Mouse (Mus musculus): ENCODE measurements at regions not wholly inside any gene's neighbourhood (a gene's known extent, or its start where the extent isn't known, plus 50 kb on each side); places are given as distances from the start of the nearest gene placed in this dataset.
A peak's percentile ranks its signal among the peaks of the same experiment; 100 is the strongest.

DNA sequence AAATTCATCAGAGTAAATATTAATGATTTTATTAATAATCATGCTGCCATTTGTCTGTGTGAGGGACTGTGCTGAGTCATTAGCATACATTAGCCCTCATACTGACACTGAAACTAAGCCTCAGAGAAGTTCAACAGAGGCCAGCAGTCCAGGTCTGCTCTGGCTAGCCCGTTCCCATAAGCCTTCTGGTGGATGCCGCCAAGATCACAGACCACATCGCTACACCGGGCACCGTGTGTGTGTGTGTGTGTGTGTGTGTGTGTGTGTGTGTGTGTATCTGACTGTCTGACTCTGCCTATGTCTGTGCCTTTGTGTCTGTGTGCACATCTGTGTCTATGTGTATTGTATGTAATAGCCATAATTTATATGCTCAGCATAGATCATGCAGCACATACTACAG is 106.0 kb downstream of the Rpl14 start:
- no peak for DNase-seq

DNA sequence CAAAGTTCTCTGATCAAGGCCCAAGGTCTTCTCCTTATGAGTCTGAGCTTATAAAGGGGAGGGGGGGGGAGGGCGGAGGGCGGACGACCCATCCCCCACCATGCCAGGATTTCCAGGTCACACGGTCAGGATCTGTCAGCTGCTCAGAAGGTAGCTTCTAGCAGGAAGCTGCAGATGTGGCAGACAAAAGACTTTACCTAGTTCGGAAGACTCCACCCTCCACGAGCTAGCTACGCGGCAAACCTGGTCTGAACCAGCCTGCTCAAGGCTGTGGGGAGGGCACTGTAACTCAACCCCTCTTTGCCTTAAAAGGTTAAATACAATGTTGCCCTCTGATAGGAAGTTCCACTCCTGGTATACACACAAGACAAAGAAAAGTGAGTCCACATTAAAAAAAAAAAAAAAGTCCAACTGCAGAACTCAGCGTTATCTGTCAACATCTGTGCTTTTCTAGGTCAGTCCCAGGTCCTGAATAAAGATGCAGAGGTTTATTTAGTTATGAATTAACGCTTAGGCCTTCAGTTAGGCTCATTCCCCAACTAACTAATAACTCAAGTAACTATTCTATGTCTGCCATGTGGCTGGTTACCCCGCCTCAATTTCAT is 108.7 kb downstream of the Rpl14 start:
- DNase-seq, result no peak

DNA sequence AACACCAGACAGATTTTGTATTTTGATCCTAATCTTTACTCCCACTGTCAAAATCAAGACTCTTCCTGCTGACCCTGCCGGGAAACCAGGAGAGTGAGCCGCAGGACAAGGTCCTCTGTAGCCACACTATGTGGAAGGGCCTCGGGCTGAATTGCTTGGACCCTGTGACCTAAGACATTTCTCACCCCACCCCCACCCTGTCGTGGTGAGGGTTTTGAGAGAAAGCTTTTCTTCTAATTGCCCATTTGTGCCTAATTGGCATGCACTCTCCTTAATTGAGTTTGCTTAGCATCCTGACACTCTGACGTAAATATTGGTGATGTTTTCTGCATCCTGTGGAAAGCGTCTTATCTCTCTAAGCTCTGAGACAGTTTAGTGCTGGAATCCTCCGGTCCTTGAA is 110.2 kb downstream of the Rpl14 start:
- no peak for DNase-seq

DNA sequence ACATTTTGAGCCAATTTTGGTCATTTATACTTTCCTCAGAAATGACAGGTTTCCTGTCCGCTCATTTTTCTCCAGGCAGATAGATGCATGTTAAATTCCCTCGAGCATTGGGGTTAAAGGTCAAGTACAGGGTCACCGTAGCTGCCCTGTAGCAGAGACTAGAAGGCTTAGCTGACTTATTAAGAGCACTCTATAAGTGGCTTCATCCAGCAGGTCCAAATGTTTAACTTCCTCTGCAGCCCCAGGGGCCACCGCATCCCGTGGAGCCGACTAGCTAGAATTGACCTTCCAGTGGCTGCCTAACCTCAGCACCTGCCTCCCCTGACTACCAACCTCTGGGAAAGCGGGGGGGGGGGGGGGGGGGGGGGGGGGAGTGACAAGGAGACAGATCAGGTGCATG is 114.7 kb downstream of the Rpl14 start:
- DNase-seq, result no peak

DNA sequence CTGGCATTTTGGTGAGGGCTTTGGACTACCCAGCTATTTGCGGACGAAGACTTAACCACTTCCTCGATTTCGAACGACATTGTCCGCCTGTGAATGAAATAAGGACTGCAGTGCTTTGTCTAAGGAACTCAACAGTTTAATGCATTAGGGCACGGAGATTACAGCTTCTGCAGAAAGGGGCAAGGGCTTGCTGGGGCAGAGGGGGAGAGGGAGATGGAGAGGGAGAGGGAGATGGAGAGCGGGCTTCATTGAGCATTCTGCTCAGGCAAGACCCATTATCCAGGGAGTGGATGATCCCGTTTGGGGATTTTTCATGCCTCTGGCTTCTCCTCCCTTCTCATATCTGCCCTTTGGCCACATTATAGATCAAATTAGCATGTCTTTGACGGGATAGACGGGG is 117.8 kb downstream of the Rpl14 start:
- no peak for DNase-seq

DNA sequence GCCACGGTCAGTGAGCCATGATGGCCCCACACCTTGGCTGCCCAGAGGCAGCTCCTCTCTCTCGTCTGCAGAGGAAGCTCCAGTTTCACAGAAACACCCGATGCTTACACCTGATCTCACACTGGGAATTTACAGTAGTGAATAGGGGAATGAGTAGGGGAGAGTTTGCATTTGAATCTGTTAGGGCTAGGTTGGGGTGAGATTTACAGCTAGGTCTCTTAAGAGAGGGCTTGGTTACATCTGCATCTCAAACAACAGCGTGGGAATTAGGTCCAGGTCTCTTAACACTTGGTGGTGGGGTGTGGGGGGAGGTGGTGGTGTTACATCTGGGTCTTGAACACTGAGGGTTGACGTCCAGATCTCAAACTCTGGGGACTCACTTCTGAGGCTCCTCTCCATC is 119.3 kb downstream of the Rpl14 start:
- DNase-seq, result peak in 1 of 2 experiments; percentile 26

DNA sequence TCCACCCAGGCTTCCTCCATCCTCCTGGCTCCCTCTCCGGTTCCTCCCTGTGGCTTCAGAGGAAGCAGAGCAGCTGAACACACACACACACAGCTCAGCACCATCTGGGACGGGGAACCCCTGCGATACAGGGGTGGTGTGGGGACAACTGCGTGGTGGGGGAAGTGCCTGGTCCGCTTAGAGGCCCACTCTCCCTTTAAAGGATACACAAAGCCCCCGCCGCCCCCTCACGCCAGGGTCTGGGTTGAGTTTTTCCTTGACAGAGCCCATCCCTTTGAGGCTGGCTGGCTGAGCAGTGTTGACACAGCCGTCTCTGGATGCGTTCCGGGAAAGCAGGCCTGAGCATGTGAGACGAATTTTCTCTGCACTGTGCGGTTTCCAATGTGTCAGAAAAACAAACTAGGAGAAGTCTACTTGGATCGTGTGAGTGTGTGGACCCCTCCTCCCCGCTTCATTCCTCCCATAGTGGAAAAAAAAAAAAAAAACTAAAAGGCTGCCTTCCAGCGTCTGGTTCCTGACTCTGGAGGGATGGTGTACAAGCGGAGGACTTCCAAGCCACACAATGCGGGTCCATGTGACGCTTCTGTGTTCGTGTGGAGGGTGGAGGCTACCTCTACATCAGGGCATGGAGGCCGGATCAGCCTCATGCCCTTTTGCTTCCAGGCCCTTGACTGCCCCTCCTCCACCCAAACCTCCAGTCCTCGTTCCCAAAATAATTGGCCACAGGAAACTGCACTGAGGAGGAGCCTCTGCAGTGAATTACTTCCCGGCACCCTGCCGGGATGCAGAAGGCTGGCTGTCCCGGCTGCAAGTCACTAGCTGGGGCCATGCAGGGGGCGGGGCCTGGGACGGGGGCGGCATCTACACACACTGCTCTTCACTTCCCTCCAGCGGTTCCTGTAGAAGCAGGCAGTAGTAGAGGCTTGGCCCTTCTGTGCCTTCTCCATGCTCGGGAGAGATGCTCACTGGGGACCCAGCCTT is 120.0 kb downstream of the Rpl14 start:
- peak; percentile 83 to 84 for DNase-seq

DNA sequence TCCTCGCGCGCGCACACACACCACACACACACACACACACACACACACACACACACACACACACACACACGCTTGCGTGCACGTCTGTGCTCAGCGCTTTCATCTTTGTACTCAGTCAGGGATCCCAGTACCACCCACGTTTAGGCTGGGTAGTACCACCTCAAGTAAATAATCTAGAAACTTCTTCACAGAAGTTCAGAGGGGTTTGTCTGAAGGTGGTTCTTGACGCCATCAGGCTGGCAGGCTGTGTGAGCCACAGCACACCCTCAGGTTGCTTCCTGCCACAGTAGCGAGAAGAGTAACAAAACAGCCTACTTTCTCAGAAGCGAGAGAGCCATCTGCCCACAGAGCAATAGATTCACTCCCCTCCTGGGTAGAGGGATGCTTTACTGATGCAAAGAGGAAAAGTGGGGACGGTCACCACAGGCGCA is 120.7 kb downstream of the Rpl14 start:
- no peak for DNase-seq

DNA sequence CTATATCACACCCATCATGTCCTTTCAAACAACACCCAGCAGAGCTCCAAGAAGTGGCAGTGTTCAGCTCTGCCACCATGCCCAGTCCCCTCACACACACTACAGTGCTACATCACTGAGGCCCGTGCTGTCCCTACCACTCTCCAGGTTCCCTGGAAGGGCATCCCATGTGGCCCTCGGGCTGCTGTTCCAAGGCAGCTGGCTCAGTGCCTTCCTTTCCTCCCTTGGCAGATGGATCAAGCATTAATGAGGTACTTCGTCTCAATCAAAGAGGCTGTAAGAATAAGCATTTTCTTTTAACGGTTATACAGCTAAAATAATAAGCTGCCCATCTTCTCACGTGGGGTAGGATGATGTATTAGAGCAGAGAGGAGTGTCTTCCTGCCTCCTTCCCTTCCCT is 123.2 kb downstream of the Rpl14 start:
- DNase-seq, result peak in 1 of 2 experiments; percentile 39

DNA sequence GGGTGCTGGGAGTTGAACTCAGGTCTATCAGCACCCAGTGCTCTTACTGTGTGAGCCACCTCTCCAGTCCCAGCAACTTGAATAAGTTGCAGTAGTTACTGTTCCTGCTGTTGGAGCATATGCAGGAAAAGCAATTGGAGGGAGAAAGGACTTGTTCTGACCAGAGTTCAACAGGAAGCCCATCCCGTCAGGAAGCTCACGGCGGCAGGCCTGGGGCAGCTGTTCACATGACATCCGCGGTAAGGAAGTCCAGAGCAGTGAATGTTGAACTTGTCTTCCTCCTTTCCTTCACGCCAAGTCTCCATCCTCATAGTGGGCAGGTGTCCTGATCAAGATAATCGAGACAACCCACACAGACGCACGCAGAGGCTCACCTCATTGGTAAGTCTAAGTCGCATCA is 124.7 kb downstream of the Rpl14 start:
- no peak for DNase-seq

DNA sequence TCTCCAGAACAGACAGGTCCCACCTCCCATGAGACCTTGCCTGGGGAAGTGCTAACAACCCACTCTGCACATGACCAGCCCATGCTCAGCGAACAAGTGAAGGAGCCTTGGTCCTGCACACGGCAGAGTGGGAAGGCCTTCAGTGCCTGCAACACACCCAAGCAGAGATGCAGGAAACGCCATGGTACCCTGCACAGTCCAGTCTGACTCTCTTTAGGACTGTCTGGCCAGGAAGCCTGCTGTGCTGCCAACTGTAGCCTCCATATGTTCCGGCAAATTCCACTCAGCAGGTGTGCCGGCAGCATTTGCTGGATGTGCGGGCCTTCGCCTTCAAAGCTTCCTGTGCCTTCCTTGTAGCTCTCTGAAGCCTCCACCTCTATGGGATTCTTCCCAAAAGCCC is 126.5 kb downstream of the Rpl14 start:
- DNase-seq, result peak; percentile 97 to 99

DNA sequence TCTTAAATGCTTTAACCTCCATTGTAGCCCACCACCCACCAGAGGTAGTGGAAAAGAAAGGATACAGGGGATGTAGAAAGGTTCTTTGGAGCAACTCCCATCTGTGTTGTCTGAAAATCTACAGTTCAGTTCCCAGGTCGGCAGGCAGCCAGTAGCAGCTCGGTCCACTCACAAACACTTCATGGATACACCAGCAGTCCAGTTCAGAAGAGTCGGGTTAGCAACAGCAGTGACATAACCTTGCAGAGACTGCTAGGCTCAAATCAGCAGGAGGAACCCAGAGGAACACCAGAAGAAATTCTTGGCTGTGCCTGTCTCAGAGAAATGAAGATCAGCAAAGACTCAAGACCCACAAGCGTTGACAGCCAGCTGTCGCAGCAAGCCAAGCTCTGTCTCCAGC is 128.5 kb downstream of the Rpl14 start:
- no peak for DNase-seq

DNA sequence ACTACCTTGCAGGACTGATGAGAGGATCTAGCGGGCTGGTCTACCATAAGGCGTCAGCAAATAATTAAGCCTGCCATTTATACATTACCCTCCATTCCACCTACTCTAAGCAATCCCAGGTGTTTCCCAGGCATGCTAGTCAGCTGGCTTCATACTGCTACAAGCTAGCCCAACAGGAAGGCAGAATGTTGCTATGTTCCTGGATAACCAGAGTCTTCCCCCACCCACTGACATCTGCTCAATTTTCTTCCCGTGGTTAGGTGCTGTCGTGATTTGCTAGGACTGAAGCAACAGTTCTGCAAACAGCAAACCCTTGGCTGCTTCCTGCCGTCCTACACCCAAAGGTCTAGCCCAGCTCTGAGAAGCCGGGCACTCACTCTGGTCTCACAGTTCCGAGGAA is 131.6 kb downstream of the Rpl14 start:
- no peak for DNase-seq

DNA sequence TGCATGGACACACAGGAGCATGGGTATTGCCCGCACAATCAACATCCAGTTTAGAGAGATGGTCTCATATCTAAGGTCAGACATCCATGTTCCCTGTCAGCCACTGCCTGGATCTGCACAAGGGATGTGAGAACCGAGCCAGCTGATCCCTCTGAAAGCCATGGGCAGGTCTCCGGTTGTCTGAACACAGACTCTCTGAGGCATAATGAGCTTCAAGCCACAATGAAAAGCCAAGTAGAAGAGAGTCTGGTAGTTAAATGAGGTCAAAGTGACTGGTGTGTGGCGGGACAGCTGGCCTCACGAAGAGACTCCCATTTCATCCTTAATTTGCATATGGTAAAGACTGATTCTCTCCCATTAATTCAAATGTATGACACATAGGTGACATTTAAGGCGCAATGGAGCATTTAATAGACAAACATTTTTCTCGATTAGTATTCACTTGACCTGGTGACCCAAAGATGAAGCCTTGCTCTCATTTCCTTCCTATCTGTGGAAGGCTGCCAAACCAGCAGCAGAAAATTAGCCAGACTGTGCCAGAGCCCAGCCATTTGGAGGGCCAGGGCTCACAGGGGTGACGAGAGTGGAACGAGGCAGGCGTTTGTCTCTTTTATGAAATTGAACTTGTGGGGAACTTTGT is 132.2 kb downstream of the Rpl14 start:
- DNase-seq, result peak; percentile 34 to 56

DNA sequence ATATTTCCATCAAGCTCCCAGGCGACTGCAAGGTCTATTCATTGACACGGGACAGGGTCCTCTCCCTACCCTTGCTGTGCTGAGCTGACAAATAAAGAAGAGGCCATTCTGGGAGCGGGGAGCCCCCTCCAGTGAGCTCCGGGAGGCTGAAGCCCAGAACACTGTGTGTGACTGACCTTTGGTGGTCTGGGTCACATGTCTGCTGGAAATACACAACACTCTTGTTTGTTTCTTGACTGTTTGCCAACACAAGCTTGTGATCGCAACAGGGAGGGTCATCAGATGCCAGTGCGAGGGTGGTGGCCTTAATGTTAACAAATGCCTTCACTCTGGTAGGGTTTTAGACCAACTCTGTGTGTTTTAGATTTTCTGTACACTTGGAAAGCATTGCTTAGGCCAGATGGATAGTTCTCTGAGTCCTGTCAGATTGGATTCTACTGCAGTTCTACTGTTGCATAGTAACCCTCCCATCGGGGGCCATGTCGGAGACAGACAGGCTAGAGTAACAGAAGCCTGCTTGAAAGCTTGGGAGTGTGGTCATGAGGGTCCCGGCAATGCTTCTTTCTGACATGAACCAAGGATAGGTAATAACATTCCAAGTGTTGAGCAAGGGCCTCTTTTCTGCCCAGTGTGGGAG is 135.4 kb downstream of the Rpl14 start:
- no peak for DNase-seq

DNA sequence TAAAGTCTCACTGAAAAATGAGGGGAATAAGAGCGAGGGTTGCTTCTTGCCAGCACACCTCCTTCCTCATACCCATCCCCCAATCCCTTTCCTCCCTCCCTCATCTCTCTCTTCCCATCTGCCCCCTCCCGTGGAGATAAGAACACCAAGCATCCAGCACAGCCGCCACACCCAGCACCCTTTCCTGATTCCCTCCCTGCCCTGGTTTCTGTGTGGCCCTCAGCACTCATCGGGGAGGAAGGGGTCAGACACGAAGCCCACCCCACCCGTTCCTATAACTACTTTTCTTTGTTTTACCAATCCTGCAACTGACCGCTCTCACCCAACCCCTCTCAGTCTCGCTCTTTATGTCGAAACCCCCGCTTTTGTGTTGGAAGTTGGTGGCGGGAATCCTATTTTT is 137.3 kb downstream of the Rpl14 start:
- DNase-seq, result no peak

DNA sequence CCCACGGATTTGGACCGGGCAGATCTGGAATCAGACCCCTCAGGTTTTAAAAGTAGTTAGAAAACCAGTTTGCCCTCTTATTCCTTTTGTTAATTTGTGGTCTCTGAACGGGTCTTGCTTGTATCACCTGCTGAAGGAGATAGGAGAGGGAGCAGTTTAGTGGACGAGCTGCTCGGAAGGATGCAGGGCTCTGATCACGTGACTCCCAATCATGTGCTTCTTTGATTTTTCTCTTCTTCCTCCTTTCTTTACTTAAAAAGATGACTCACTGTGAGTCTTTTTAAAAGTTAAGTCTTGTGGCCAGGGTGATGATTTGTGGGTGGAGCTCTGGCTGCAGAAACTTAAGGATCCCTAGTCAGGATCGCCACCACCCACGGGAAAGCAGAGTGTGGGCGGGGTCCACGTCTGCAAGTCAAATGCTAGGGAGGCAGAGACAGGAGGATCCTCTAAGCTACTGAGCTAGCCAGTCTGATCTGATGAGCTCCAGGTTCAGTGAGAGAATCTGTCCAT is 138.0 kb downstream of the Rpl14 start:
- no peak for DNase-seq

DNA sequence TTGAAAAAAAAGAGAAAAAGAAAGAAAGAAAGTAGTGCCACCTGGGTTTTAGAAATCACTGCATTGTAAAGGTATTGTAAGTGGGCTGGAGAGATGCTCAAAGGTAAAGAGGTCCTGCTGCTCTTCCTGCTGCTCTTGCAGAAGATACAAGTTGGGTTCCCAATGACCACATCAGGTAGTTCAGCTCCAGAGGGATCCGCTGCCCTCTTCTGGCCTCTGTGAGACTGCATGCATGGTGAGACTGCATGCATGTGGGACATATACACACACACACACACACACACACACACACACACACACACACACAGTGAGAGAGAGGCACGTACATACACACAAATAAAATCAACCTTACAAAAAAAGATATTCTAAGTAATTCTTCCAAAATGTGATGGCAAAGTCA is 141.7 kb downstream of the Rpl14 start:
- no peak for DNase-seq

DNA sequence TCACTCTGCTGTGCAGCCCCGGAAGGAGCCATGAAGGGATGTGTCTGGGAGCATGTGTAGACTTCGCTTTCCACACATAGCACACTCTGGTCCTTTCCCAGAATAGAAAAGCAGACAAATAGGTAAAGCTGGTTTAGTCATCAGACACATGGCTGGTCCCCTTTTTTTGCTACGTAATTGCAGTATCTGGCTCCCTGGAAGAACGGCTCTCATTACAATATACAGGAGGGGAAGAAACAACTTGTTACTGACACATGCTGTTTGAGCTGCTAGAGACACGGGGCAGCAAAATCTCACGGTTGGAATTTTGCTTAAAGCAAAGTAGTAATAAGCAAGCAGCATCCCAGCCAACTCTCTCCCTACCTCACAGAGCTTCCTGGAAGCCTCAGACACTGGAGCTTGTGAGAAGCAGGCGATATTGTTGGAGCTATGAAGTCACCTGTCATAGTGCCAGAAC is 144.4 kb downstream of the Rpl14 start:
- no peak for DNase-seq

DNA sequence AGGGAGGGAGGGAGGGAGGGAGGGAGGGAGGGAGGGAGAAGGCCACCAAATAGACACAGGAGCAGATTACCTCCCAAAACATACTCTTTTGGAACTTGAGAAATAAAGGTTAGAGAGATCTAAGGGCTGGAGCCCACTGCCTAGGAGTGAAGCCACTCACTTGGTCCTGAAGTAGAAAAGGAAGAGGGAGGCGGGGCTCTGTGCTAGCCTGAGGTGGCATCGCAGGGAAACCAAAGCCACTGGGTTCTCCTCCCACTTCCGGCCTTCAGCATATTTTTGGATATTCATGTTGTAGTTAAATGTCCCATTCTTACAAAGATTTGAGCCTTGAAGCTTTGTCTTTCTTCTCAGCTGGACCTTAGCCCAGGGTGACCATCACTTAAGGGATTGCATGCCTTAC is 147.6 kb downstream of the Rpl14 start:
- no peak for DNase-seq

DNA sequence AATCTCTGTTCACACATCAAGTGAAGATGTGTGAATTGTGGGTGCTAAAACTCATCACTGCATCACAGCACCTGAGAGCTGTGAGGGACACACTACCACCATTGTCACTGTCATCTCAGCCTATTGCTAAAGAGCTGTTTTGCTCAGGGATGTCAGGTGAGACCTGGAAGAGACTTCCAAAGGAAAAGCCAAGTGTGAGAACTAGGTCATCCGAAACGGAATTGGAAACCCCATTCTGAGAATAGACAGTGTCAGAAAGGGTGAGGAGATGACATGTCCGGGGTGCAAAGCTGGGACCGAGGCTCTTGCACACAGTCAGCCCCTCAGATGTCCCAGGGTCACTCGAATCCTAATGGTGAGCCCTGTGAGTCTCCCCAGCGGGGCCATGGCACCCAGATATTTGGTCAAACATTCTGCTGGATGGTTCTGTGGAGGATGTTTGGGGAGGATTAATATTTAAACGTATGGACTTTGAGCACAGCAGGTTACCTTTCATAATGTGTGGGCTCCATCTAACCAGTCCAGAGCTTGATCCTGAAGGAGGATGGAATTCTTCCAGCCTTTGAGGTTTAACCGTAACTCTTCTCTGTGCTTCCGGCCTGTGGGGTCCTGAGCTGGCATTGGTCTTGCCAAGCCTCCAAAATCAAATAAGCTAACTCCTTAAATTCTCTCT is 150.3 kb downstream of the Rpl14 start:
- DNase-seq, result no peak

DNA sequence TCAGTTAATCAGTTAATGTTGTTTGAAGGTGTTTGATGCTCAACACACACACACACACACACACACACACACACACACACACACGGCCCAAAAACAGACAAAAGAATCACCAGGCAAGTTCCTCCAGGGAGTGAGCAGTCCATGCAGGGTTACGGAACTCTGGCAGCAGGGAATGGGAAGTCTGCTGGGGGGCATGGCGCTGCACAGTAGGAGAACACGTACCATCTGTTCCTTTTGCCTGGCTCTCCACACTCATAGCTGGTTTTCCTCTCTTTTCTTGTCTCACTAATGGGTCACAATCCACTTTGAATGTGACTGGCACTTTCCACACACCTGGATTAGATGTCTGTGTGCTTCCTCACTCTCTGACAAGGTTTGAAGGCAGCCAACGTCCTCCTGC is 151.8 kb downstream of the Rpl14 start:
- peak; percentile 64 to 65 for DNase-seq
